Mouse (Mus musculus): ENCODE results near the gene Olfr770.
"Not testable (repeated sequence)": the region's sequence is repeated elsewhere in the genome, so short reads cannot be mapped to it uniquely, and the experiment has no call there.

Olfr770 gene

GRCm38 (mm10) chr10:129138898-129139297, at the start of gene Olfr770:
Gene Olfr770 (minus strand): TSS chr10:129138998.
- DNase-seq (ENCODE audit: low read depth) = no peak

DNA sequence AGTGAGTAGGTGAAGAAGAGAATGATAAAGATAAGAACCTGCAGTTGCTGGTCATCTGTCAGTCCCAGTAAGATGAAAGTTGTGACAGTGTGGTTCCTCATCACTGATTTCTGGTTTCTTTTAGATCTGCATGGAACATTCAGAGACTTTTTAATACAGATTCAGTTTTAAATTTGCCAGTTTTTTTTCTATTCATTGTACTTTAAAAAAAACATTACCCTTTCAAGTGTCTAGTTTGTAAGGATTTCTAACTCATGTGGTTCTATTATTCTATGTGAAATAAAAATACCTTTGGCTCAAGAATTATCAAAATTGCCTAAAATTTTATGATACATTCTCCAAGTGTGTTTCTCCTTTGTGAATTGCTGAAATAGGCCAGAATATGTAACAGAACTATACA, 48.5 kb upstream of the Olfr770 start, which contains the start of gene Olfr773:
Olfr773 (minus strand) TSS at position 101 of the 400 bp plus-strand sequence.
- not testable (repeated sequence) for DNase-seq (ENCODE audit: low read depth)

DNA sequence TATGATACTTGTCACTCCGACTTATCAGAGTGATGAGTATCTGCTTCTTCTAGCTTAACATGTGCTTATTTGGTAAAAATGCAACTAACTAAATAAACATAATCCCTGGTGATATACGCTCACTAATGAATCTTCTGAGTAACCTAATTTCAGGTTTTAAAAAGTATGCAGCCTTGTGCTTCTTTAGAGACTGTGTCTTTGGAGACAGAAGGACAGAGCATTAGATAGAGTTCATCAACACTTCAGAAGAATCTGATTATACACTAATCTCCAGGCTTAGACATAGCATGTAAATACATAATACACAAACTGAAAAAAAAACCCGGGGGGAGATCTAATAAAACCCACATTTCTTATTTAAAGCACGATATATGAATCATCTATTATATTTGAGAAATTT, 39.0 kb upstream of the Olfr770 start, which contains the start of gene Olfr772:
Olfr772 (minus strand) TSS at position 101 of the 400 bp plus-strand sequence.
- not testable (repeated sequence) for DNase-seq (ENCODE audit: low read depth)

GRCm38 (mm10) chr10:129164651-129165050, 25.9 kb upstream of the Olfr770 start, which contains the start of gene Olfr771:
Gene Olfr771 (minus strand): TSS chr10:129164751.
- DNase-seq (ENCODE audit: low read depth) = no peak

DNA sequence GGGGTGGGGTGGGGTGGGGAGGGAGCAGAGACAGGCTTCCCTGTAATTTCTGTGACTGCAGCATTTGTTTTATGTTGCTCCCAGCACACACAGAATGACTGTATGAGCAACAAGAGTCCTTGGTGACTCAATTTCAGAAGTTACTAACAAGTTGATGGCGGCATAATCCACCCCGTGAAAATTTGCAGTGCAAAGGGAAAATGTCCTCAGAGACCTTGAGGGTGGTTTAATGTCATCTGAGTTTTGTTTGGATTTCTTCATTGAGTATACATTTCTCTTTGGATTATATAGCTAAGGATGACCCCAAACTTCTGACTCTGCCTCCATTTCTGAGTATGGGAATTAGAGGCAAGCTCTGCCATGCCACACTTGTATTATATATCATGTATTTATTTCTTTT, 21.0 kb downstream of the Olfr770 start, which contains the start of gene Olfr769:
Olfr769 (minus strand) TSS at position 101 of the 400 bp plus-strand sequence.
- DNase-seq (ENCODE audit: low read depth) = no peak

DNA sequence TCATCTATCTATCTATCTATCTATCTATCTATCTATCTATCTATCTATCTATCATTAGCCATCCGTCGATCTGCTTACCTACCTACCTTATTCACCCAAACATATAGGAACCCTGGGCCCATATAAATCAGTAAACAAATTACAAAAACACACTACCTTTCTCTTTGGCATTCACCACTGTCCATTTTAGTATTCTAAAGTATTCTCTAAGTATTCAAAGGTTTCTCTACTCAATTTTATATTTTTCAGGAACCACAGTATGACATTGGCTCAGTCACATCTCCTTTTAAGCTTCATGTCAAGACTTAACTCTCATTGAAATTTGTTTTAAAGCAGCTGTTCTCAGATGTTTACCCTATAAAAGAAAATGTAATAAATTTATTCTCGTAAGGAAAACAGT, 23.7 kb downstream of the Olfr770 start:
- no peak for DNase-seq (ENCODE audit: low read depth)

DNA sequence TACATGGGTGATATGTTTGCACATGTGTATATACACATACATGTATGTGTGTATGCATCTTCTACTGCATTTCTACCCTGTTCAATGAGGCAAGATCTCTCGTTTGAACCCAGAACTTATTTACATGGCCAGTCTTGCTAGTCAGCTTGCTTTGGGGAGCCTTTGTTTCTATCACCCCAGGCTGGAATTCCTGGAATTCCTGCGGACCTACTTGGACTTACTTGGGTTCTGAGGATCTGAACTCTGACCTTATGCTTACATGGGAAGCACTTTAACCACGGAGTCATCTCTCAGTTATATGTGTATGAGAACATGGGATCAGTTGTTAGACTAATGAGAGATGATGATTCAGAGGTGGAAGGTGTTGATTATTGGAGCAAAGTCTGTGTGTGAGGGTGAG, 37.6 kb downstream of the Olfr770 start:
- no peak for DNase-seq (ENCODE audit: low read depth)

DNA sequence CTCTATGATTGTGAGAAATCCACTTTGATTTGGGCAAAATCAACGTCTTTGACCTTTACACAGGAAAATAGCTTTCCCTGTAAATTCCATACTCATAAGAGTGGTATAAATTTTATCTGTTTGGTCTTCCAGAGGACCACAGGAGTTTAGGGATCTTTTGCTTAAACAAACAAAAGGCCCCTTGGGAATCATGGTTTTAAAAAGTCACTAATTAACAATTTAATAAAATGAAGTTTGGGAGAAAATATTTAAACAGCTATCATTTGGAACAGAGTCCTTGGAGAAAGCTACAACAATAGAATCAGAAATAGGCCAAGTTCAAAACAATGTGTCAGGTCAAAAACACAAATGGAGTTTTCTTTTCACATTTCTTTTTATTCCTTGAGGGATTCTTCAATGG, 39.5 kb downstream of the Olfr770 start, which contains the start of gene Olfr768:
Olfr768 (minus strand) TSS at position 101 of the 400 bp plus-strand sequence.
- DNase-seq (ENCODE audit: low read depth) = no peak

DNA sequence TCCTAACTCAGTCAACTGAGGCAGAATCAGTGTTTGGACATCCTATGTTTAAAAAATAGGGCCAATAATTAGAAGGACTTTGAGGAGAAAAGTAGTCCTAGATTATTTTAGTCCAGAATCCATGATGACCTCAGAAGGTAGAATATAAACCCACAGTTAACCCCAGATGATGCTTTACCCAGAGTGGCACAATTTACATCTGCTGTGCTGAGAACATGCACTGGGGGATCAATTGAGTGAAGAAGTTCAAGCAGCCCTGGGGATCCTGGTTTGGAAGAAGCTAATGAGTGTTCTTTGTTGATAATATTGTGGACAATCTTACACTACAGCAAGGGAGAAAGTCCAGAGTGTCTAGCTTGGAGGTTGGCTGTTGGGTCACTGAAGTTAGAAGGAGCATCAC, 56.0 kb downstream of the Olfr770 start, which contains the start of gene Olfr767:
Olfr767 (minus strand) TSS at position 101 of the 400 bp plus-strand sequence.
- not testable (repeated sequence) for DNase-seq (ENCODE audit: low read depth)
